Mouse (Mus musculus): Measurements from ENCODE around the gene Ptprn. TPM values are rescaled to one million over a fixed set of nuclear protein-coding genes. Genes with fewer than 3 reads are reported as not detected.
A peak's percentile ranks its signal among the peaks of the same experiment; 100 is the strongest.

Gene Ptprn
- 0.51 and 0.74 TPM in 2 replicates for polyA plus RNA-seq (2014; fragmentation: Nextera tagmentation; extraction: Ambion mirVana)

- Histone ChIP-seq H3K9me3 (replicated peaks; ENCODE audit: control insufficient read depth, low read length) (no peaks in the 10 kb centered on the region), H3K27ac (ENCODE audit: low read depth, low read length) (no peak within 1 kb of the TSS), H3K36me3 (ENCODE audit: control insufficient read depth, insufficient read depth, low read length) (no peaks in the 10 kb centered on the region), H3K4me2 (peak within 1 kb of the TSS; percentile 39), H3K9ac (ENCODE audit: low read depth, low read length) (no peak within 1 kb of the TSS), H3K27me3 (ENCODE audit: control insufficient read depth, insufficient read depth, low read length) (peaks cover 40% of the 10 kb centered on the region), H3K4me3 (ENCODE audit: low read depth, low read length) (0 out of 2 replicates have a peak within 1 kb of the TSS, but pooled peaks have one; percentile 0), H3K4me1 (ENCODE audit: control insufficient read depth, insufficient read depth, low read length) (no peaks in the 10 kb centered on the region; the same call in 1 of the 2 replicates)
- ATAC-seq (replicated peaks; ENCODE audit: insufficient number of reproducible peaks, low FRiP score, low TSS enrichment), result no peak
- 8% methylated on average over 32 of the region's 32 CpGs for WGBS (ENCODE audit: insufficient replicate concordance)
These were observed at the start of gene Ptprn for GRCm38 (mm10) chr1:75264091-75264880. Gene Ptprn, minus strand, starts transcription at chr1:75264502.

GRCm38 (mm10) chr1:75311694-75312093, 47.4 kb upstream of the Ptprn start:
- no peak overlapping the region for H3K27ac ChIP-seq (ENCODE audit: low read depth, low read length)
- H3K4me3 ChIP-seq (ENCODE audit: low read depth, low read length), result no peak overlapping the region
- H3K4me2 ChIP-seq, result no peak overlapping the region
- no peaks in the 10 kb centered on the region for H3K27me3 ChIP-seq (ENCODE audit: control insufficient read depth, insufficient read depth, low read length)
- 89% methylated on average over 6 of the region's 6 CpGs for WGBS (ENCODE audit: insufficient replicate concordance)
- no peak for ATAC-seq (replicated peaks; ENCODE audit: insufficient number of reproducible peaks, low FRiP score, low TSS enrichment)
- no peaks in the 10 kb centered on the region for H3K9me3 ChIP-seq (replicated peaks; ENCODE audit: control insufficient read depth, low read length)
- H3K36me3 ChIP-seq (ENCODE audit: control insufficient read depth, insufficient read depth, low read length), result peaks cover 36% of the 10 kb centered on the region
- no peak overlapping the region for H3K9ac ChIP-seq (ENCODE audit: low read depth, low read length)
- peaks cover 7% of the 10 kb centered on the region; the same call in 1 of the 2 replicates for H3K4me1 ChIP-seq (ENCODE audit: control insufficient read depth, insufficient read depth, low read length)

- no peaks in the 10 kb centered on the region for H3K9me3 ChIP-seq (replicated peaks; ENCODE audit: control insufficient read depth, low read length)
- ATAC-seq (replicated peaks; ENCODE audit: insufficient number of reproducible peaks, low FRiP score, low TSS enrichment), result no peak
- H3K4me2 ChIP-seq, result no peak overlapping the region
- WGBS (ENCODE audit: insufficient replicate concordance), result 59% methylated on average over 2 of the region's 2 CpGs
- H3K9ac ChIP-seq (ENCODE audit: low read depth, low read length), result no peak overlapping the region
- no peak overlapping the region for H3K4me3 ChIP-seq (ENCODE audit: low read depth, low read length)
- no peak overlapping the region for H3K27ac ChIP-seq (ENCODE audit: low read depth, low read length)
- H3K36me3 ChIP-seq (ENCODE audit: control insufficient read depth, insufficient read depth, low read length), result peaks cover 8% of the 10 kb centered on the region; the same call in 1 of the 2 replicates
- H3K4me1 ChIP-seq (ENCODE audit: control insufficient read depth, insufficient read depth, low read length), result no peaks in the 10 kb centered on the region
- no peaks in the 10 kb centered on the region for H3K27me3 ChIP-seq (ENCODE audit: control insufficient read depth, insufficient read depth, low read length)
These were observed 40.4 kb upstream of the Ptprn start for GRCm38 (mm10) chr1:75304662-75305061.

GRCm38 (mm10) chr1:75294294-75294693, 30.0 kb upstream of the Ptprn start:
- H3K36me3 ChIP-seq (ENCODE audit: control insufficient read depth, insufficient read depth, low read length), result no peaks in the 10 kb centered on the region

GRCm38 (mm10) chr1:75293331-75293701, 29.0 kb upstream of the Ptprn start:
- peak overlapping the region; percentile 74 for H3K27ac ChIP-seq (ENCODE audit: low read depth, low read length)
- H3K9ac ChIP-seq (ENCODE audit: low read depth, low read length), result peak overlapping the region; percentile 49
- WGBS (ENCODE audit: insufficient replicate concordance), result 70% methylated on average over 5 of the region's 5 CpGs
- H3K4me3 ChIP-seq (ENCODE audit: low read depth, low read length), result no peak overlapping the region
- H3K4me1 ChIP-seq (ENCODE audit: control insufficient read depth, insufficient read depth, low read length), result peaks cover 13% of the 10 kb centered on the region
- no peaks in the 10 kb centered on the region for H3K9me3 ChIP-seq (replicated peaks; ENCODE audit: control insufficient read depth, low read length)
- peak overlapping the region; percentile 16 for H3K4me2 ChIP-seq
- no peaks in the 10 kb centered on the region for H3K36me3 ChIP-seq (ENCODE audit: control insufficient read depth, insufficient read depth, low read length)
- no peaks in the 10 kb centered on the region for H3K27me3 ChIP-seq (ENCODE audit: control insufficient read depth, insufficient read depth, low read length)
- no peak for ATAC-seq (replicated peaks; ENCODE audit: insufficient number of reproducible peaks, low FRiP score, low TSS enrichment)

More at GRCm38 (mm10) chr1:75294294-75294693, 30.0 kb upstream of the Ptprn start:
- H3K4me1 ChIP-seq (ENCODE audit: control insufficient read depth, insufficient read depth, low read length), result peaks cover 13% of the 10 kb centered on the region
- no peaks in the 10 kb centered on the region for H3K9me3 ChIP-seq (replicated peaks; ENCODE audit: control insufficient read depth, low read length)
- no peak overlapping the region for H3K4me2 ChIP-seq
- 68% methylated on average over 5 of the region's 5 CpGs for WGBS (ENCODE audit: insufficient replicate concordance)
- H3K27ac ChIP-seq (ENCODE audit: low read depth, low read length), result no peak overlapping the region
- ATAC-seq (replicated peaks; ENCODE audit: insufficient number of reproducible peaks, low FRiP score, low TSS enrichment), result no peak
- H3K27me3 ChIP-seq (ENCODE audit: control insufficient read depth, insufficient read depth, low read length), result no peaks in the 10 kb centered on the region
- H3K4me3 ChIP-seq (ENCODE audit: low read depth, low read length), result no peak overlapping the region
- H3K9ac ChIP-seq (ENCODE audit: low read depth, low read length), result no peak overlapping the region

GRCm38 (mm10) chr1:75292476-75293330, 28.4 kb upstream of the Ptprn start:
- no peak for ATAC-seq (replicated peaks; ENCODE audit: insufficient number of reproducible peaks, low FRiP score, low TSS enrichment)
- H3K27me3 ChIP-seq (ENCODE audit: control insufficient read depth, insufficient read depth, low read length), result no peaks in the 10 kb centered on the region
- no peaks in the 10 kb centered on the region for H3K36me3 ChIP-seq (ENCODE audit: control insufficient read depth, insufficient read depth, low read length)
- peak overlapping the region; percentile 49 for H3K9ac ChIP-seq (ENCODE audit: low read depth, low read length)
- no peaks in the 10 kb centered on the region for H3K9me3 ChIP-seq (replicated peaks; ENCODE audit: control insufficient read depth, low read length)
- H3K27ac ChIP-seq (ENCODE audit: low read depth, low read length), result peak overlapping the region; percentile 74
- no peak overlapping the region for H3K4me3 ChIP-seq (ENCODE audit: low read depth, low read length)
- peaks cover 13% of the 10 kb centered on the region for H3K4me1 ChIP-seq (ENCODE audit: control insufficient read depth, insufficient read depth, low read length)
- 26% methylated on average over 12 of the region's 12 CpGs for WGBS (ENCODE audit: insufficient replicate concordance)
- peak overlapping the region; percentile 16 for H3K4me2 ChIP-seq

- Histone ChIP-seq H3K9ac (ENCODE audit: low read depth, low read length) (no peak overlapping the region), H3K27ac (ENCODE audit: low read depth, low read length) (no peak overlapping the region), H3K36me3 (ENCODE audit: control insufficient read depth, insufficient read depth, low read length) (no peaks in the 10 kb centered on the region), H3K9me3 (replicated peaks; ENCODE audit: control insufficient read depth, low read length) (no peaks in the 10 kb centered on the region), H3K4me3 (ENCODE audit: low read depth, low read length) (no peak overlapping the region), H3K4me1 (ENCODE audit: control insufficient read depth, insufficient read depth, low read length) (peaks cover 13% of the 10 kb centered on the region), H3K4me2 (no peak overlapping the region), H3K27me3 (ENCODE audit: control insufficient read depth, insufficient read depth, low read length) (no peaks in the 10 kb centered on the region)
- WGBS (ENCODE audit: insufficient replicate concordance), result 83% methylated on average over 8 of the region's 8 CpGs
- ATAC-seq (replicated peaks; ENCODE audit: insufficient number of reproducible peaks, low FRiP score, low TSS enrichment), result no peak
These were observed 27.0 kb upstream of the Ptprn start for GRCm38 (mm10) chr1:75291321-75291720.

GRCm38 (mm10) chr1:75290582-75290981, 26.3 kb upstream of the Ptprn start:
- H3K36me3 ChIP-seq (ENCODE audit: control insufficient read depth, insufficient read depth, low read length), result no peaks in the 10 kb centered on the region
- no peak overlapping the region for H3K4me3 ChIP-seq (ENCODE audit: low read depth, low read length)
- H3K27me3 ChIP-seq (ENCODE audit: control insufficient read depth, insufficient read depth, low read length), result no peaks in the 10 kb centered on the region
- ATAC-seq (replicated peaks; ENCODE audit: insufficient number of reproducible peaks, low FRiP score, low TSS enrichment), result no peak
- no peak overlapping the region for H3K27ac ChIP-seq (ENCODE audit: low read depth, low read length)
- no peak overlapping the region for H3K9ac ChIP-seq (ENCODE audit: low read depth, low read length)
- no peak overlapping the region for H3K4me2 ChIP-seq
- peaks cover 13% of the 10 kb centered on the region for H3K4me1 ChIP-seq (ENCODE audit: control insufficient read depth, insufficient read depth, low read length)
- no peaks in the 10 kb centered on the region for H3K9me3 ChIP-seq (replicated peaks; ENCODE audit: control insufficient read depth, low read length)

All from heart, embryonic 11.5 days (tissue).